Mouse (Mus musculus): ENCODE results near the gene Dnaic2. TPM values are rescaled to one million over a fixed set of nuclear protein-coding genes. Genes with fewer than 3 reads are reported as not detected.

Gene Dnaic2
- polyA plus RNA-seq, 1 experiment from 2014 or later = not detected

- Histone ChIP-seq H3K4me3 (ENCODE audit: low read depth, low read length) (no peak overlapping the region), H3K9ac (ENCODE audit: low read depth, low read length) (no peak overlapping the region), H3K27ac (ENCODE audit: low read depth, low read length) (no peak overlapping the region), H3K27me3 (replicated peaks; ENCODE audit: control insufficient read depth, insufficient read depth, low read length) (no peaks in the 10 kb centered on the region), H3K36me3 (ENCODE audit: control insufficient read depth, insufficient read depth, low read length) (no peaks in the 10 kb centered on the region), H3K4me2 (no peak overlapping the region), H3K9me3 (ENCODE audit: control insufficient read depth, low read length) (no peaks in the 10 kb centered on the region), H3K4me1 (replicated peaks; ENCODE audit: control insufficient read depth, insufficient read depth, low read length) (peaks cover 12% of the 10 kb centered on the region)
- ATAC-seq (replicated peaks; ENCODE audit: low FRiP score) (no peak), DNase-seq (ENCODE audit: low spot score) (no peak)
- WGBS = 64% methylated on average over 2 of the region's 2 CpGs
Measured at GRCm38 (mm10) chr11:114807025-114807424, 79.8 kb downstream of the Dnaic2 start.

Other genes with a start within 250 kb of the Dnaic2 start
- gene Rpl38, start 58.9 kb upstream of the Dnaic2 start, polyA plus RNA-seq (2014; fragmentation: Nextera tagmentation; extraction: Ambion mirVana) = 1,440 and 1,641 TPM in 2 replicates
- 7.1 and 7.4 TPM in 2 replicates for gene Ttyh2, start 52.0 kb upstream of the Dnaic2 start, polyA plus RNA-seq (2014; fragmentation: Nextera tagmentation; extraction: Ambion mirVana)
- 0.16 TPM in 1 of 2 replicates, not detected in the other for gene Kif19a, start 38.0 kb downstream of the Dnaic2 start, polyA plus RNA-seq (2014; fragmentation: Nextera tagmentation; extraction: Ambion mirVana)
- 0.10 and 0.43 TPM in 2 replicates for gene Btbd17, start 68.5 kb downstream of the Dnaic2 start, polyA plus RNA-seq (2014; fragmentation: Nextera tagmentation; extraction: Ambion mirVana)
- not detected in 2 replicates for gene Gpr142, start 71.5 kb downstream of the Dnaic2 start, polyA plus RNA-seq (2014; fragmentation: Nextera tagmentation; extraction: Ambion mirVana)
- 20.2 and 21.6 TPM in 2 replicates for gene Gprc5c, start 123.7 kb downstream of the Dnaic2 start, polyA plus RNA-seq (2014; fragmentation: Nextera tagmentation; extraction: Ambion mirVana)
- gene Cd300a, start 162.6 kb downstream of the Dnaic2 start, polyA plus RNA-seq (2014; fragmentation: Nextera tagmentation; extraction: Ambion mirVana) = 4.1 and 5.4 TPM in 2 replicates
- 0.49 and 0.55 TPM in 2 replicates for gene Cd300lb, start 207.0 kb downstream of the Dnaic2 start, polyA plus RNA-seq (2014; fragmentation: Nextera tagmentation; extraction: Ambion mirVana)
- gene Cd300c, start 241.7 kb downstream of the Dnaic2 start, polyA plus RNA-seq (2014; fragmentation: Nextera tagmentation; extraction: Ambion mirVana) = not detected in 2 replicates